Mouse (Mus musculus) Muller cell, postnatal 12 days (primary cell): ENCODE results near the gene Gabbr2.
A peak's percentile ranks its signal among the peaks of the same experiment; 100 is the strongest.
"Not testable (repeated sequence)": the region's sequence is repeated elsewhere in the genome, so short reads cannot be mapped to it uniquely, and the experiment has no call there.

Experiments used
- DNase-seq: peaks from one replicate; pipeline ENCODE4 v3.0.0-alpha.2; 2015; ENCODE audit errors: inconsistent ontology term

Gabbr2 gene

DNA sequence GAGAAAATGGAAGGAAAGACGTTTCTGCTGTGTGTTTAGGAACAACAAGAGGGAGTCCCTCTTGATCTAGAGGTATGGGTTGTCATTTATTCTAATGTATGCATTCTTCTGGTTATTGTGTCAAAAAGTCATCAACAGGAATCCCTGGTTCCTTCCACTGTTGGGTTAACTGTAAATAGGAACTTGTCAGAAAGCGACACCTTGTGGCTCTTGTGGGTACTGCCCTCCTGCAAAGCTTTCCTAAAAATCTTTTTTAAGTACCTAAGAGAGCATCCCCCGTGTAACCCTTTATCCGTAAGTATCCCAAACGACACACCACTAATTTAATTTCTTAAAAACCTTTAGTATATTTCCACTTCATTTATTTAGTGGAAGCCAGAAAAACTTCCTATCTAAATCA lies 334.6 kb downstream of the Gabbr2 start:
- peak; percentile 53 for DNase-seq

DNA sequence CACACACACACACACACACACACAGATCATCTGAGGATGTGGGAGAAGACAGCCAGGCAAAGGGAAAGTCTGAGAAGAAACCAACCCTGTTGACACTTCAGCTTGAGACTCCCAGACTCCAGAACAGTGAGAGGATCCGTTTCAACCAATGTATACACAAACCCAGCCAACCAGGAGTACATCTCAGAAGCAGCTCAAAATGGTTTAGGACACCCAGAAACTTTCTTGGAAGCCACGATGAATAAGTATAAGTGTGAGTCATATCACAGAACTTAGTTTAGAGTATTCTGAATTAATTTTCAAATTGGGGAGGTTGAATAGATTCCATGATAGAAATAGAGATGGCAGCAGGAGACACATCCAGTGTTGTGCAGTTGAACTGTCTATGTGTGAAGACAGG lies 335.7 kb downstream of the Gabbr2 start:
- no peak for DNase-seq

DNA sequence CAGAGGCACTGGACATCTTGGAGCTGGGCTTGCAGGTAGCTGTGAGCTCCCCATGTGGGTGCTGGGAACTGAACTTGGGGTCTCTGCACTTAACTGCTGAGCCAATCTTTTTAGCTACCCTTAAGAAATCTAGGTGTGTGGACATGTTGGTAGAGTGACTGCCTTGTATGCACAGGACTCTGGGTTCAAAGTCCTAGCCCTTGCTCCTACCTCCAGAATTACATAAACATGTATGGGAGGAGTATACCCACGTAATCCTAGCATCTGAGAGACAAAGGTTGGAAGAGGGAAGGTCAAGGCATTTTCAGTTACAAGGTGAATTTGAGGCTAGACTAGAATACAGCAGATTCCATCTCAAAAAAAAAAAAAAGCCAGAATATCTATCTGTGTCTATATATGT lies 336.4 kb downstream of the Gabbr2 start:
- DNase-seq: no peak

DNA sequence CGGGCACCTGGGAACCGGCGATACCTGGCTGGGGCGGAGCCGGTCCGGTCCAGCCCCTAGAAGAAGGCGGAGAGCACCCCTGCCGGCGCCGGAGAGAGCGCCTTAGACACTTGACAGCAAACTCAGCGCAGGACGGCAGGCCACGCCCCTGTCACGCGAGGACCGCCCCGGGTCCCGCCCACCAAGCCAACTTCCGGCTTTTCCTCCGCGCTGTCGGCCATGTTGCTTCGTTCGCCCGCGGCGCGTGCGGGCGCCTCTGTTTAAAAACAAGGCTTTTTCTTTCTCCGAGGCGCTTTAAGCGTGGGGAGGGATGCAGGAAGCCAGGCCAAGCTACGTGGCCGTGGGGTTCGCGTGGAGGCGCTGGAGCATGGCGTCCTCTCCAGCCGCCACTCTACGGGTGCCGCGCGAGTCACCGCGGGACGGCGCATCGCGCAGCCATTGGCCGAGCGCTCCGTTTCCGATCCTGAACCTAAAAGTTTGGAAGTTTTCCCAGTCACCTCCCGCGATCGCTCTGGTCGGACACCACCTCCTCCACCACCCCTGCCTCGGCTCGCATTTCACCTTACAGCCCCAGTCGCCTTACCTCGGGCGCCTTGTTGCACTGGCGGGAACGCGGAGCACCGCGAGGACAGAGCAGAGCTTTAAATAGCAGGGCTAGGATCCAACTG lies 341.5 kb downstream of the Gabbr2 start, which contains the start of gene Tbc1d2:
Gene Tbc1d2 (minus strand): TSS at position 124 of the 668 bp plus-strand sequence.
- peak; percentile 94 for DNase-seq

DNA sequence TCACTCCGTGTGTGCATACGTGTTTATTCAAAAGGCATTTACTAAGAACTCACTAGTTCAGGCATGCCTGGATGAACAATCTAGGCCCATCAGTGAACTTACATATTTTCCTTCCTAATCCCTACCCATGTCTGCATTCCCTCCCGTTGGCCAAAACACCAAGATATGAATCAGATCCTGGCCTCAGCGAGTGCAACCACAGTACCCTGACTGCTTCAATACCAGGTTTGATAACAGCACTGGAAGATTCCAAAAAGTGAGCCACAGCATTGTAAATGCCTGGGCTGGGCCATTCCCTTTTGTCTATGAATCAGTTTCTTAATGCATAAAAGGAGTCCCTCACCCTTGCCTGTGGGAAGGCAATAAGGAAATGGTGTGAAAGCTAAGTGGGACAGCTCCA lies 342.5 kb downstream of the Gabbr2 start:
- peak; percentile 21 for DNase-seq

DNA sequence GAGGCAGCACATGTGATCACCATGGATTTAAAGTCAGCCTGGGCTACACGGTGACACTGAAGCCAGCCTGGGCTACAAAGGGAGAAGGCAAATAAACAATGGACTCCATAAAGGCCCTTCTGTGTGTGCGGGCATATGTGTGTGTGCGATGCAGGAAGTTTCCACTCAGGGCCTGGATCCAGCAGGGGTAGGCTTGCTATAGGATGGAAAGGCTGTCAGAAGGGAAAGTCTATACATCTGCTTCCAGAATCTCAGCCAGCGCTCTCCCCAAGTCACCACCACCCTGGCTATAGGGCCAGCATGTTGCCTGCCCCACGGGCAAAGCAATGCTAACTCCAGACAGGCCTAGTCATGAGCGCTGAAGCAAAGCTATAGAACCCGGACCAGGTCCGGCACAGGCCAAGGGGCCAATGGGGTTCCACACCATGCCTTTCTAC lies 348.0 kb downstream of the Gabbr2 start:
- no peak for DNase-seq

DNA sequence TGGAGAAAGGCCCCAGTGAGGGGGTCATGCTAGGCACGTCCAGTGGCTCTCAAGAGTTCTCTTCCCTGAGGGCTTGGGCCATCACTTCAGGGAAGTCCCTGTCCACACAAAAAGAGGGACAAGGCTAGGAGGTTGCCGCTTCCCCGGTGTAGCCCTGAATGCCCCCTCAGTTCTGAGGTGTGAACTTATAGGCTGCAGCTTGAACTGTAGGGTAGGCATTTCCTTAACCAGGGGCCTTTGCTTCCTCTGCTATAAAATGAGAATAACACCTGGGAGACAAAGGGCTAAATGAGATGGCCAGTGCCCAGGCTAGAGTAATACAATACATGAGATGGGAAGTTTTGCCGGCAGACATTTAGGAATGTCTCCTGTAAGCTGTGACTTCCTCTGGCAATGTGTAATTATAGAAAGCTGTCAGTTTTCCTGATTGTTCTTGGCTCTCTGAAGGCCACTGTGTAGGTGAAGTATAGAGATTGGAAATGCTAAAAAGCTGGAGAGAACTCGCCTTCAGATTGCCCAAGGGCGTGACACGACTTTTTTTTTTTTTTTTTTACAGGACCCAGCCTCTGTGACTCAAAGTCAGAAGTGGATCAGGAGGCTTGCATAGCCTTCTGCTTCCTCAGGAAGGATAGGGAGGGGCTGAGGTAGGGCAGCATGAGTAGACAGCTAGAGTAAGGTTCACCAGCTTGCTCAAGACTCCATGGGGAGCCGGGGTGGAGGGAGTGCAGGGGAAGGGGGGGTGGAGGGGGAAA lies 348.6 kb downstream of the Gabbr2 start:
- no peak for DNase-seq

DNA sequence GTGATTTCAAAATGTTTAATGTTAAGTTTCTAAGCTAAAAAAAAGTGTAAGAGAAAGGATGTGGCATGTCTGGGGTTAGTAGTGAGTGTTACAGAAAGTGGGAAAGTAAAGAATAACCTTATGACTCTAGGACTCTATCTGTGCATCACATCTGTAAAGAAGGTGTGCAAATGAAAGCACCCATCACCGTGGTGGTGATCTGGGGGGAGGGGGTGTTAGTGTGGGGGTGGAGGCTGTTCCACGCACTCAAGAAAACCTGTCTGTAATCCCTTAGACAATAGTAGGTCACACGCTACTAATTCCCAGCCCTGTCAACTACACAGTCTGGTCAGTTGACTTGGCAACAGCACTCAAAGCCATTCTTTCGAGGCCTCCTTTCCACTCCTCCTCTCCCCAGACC lies 350.4 kb downstream of the Gabbr2 start:
- DNase-seq: no peak

DNA sequence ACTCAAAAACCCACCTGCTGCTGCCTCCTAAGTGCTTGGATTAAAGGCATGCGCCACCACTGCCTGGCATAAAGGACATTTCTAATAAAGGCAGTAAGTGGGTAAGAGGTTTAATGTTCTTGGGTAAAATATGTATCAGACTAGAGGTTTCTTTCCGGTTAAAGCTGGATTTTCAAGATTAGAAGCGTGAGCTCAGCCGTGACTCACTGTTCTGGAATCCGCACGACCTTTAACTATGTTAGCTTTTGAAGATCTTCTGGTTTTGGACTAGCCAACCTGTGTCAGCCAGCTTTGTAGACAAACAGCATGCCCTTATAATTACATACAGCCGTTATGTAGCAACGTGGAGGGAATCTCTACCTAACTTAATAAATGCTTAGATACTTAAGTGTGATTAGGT lies 351.8 kb downstream of the Gabbr2 start:
- DNase-seq: no peak

DNA sequence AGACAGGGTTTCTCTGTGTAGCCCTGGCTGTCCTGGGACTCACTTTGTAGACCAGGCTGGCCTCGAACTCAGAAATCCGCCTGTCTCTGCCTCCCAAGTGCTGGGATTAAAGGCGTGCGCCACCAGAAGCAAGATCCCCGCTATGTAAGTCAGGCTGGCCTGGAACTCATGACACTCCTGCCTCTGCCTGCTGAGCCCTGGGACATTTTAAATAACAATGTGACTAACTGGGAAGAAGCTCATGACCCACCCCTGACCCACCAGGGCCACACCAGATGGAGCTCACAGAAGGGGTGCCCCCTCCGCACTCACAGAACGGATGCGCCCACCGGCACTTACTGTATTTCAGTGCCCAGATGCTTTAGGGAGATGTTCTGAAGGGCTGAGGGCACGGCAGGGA lies 354.4 kb downstream of the Gabbr2 start:
- DNase-seq: not testable (repeated sequence)

DNA sequence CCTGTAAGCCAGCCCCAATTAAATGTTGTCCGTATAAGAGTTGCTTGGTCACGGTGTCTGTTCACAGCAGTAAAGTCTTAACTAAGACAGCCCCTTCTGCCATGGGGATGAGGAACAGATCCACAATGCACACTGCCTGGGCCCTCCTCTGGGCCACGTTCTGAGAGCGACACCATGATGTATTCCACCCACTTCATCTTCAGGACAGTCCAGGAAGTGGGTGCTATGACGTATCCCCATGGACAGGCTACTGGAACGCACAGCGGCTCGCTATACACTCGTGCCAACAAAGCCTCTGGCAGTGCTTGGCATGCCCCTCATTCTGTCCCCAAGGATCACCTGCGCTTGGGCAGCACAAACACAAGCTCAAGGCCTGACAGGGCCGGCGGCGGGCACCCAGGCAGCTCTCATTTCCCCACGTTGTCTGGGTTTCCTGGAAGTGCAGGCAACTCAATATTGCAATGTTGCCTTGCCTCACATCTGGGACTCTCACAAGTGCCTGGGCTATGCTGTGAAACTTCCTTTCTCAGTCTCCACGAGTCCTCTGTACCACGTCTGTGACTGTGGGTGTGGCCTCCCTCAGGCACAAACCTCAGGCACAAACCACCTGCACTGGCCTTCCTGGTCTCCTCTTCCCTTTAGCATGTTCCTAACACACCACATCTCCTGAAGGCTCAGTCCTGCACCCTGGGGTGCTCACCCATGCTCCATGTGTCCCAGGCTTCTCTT lies 355.8 kb downstream of the Gabbr2 start:
- DNase-seq: no peak

DNA sequence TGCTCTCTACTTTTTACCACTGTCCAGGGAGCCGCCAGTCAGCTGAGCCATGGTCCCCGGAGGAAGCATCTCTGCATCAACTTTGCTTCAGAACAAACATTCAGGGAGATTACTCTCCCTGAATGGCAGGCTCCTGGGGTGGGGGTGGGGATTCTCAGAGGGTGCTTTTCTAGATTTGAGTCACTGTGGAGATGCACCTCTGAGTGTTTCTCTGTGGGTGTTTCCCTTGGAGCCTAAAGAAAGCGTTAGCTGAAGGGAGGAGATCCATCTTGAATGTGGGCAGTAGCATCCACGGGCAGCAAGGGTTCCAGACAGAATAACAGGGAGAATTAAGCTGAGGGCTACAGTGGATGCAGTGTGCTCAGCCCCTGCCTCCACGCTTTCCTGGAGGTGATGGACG lies 356.8 kb downstream of the Gabbr2 start:
- no peak for DNase-seq

DNA sequence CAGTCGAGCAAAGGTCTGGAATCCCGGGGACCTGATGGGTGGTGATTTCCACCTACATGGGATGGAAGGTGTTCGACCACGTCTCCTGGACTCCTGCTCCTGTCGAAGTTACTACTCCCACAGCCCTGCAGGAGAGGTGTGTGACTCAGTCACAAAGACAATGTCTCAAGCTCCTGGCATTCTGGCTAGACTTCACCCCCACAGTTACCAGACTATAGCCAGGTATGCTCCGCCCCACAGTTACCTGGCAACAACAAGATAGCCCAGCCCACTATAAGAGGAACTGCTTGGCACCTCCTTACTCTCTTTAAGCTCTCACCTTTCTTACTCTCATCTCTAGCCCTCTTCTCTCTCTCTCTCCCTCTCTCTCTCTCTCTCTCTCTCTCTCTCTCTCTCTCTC lies 358.1 kb downstream of the Gabbr2 start:
- DNase-seq: not testable (repeated sequence)

DNA sequence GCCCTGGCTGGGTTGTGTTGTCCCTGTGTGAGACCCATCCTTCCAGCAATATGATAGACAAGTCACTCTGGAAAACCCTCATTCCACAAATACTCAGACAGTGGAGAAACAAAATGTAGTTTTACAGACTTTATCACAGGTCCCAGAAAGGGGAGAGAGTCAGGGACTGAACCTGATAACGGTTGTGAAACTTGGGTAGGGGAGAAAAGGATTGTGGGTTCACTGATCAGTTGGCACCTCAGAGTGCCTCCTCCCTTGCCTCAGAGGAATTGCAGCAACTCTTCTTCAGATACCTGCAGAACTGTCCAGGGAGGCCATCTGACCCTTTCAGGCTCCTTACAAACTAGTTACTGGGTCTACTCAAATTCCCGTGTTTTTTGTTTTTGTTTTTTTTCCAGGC lies 359.2 kb downstream of the Gabbr2 start:
- no peak for DNase-seq

DNA sequence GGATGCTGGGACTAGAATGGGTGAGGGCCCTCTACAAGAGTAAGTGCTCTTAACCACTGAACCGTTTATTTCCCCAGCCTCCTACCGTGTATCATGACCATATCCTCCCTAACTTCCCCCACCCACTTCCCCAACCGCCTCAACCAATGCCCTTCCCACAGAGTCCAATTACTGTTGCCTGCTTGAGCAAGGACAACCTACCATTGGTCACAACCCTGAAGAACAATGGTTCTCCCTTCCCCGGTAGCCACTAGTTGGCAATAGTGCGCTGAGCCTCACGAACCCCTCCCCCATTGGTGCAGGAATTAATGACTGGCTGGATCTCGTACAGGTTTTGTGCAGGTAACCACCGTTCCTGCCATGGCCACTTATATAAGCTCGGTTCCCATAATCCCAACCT lies 361.3 kb downstream of the Gabbr2 start:
- no peak for DNase-seq

DNA sequence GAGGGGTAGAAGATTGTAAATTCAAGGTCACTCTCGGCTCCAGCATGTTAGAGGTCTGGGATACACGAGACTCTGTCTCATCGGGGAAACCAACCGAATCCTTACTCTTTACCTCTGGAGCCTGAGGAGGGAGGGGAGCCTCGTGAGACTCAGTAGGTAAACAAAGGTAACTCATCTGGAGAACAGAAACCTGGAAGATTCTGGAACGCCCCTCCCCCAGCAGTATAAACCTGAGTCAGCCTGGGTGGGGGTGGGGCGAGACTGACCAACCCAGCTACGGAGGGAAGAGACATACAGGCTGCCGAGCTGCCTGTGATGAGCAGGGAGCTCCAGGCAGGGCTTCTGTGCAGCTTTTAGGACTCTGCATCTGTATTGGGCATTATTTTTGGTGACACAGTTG lies 362.8 kb downstream of the Gabbr2 start:
- DNase-seq: no peak

DNA sequence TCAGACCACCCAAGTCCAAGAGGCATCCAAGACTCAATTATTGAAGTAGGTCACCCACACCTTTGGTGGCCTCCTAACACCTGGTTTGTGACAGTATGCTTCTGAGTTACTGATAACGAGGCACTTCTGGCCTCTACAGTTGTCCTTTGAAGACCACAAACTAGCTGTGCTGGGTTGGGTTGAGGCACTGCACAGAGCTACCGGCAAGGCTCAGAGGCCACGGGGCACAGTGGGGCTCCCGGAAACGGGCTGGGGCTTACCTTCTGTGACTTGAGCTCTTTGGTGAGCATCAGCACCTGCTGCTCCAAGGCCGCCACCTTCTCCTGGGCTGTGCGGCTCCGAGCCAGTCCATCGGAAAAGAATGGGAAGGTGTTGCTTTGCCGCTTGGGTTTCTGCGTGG lies 363.6 kb downstream of the Gabbr2 start:
- no peak for DNase-seq

DNA sequence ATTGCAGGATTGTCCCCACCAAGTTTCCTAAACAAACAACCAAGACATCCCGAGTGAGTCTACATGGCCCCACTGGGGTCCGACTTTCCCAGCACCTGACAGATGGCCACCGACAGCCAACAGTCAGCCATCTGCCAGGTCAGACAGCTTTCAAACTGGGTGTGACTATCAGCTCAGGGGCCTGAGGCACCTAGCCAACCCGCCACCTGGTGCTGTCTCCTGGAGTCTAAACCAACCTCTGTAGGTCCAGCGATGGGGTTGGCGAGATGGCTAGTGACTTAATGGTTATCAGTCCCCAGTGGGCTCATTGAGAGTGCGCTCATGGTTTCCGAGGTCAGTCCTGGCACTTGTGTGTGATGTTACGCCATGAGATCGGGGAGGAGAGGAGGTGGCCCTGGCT lies 366.6 kb downstream of the Gabbr2 start:
- DNase-seq: no peak

DNA sequence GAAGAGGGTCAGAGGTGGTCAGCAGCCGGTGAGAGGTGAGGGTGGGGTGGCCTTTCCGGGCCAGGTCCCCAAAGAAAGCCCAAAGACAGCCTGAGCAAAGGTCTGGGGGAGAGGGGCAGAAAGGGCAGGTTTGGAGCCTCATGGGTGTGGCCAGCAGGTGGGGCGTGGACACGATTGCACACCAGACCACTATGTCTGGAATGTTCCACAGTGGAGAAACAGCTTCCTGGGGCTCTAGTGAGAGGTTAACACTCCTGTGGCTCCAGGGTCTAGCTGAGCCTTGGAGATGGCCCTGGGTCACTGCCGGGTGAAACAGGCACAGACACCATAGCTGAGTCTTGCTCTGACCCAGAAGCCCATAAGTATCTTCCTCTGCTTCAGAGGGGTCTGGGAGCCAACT lies 368.7 kb downstream of the Gabbr2 start:
- no peak for DNase-seq

DNA sequence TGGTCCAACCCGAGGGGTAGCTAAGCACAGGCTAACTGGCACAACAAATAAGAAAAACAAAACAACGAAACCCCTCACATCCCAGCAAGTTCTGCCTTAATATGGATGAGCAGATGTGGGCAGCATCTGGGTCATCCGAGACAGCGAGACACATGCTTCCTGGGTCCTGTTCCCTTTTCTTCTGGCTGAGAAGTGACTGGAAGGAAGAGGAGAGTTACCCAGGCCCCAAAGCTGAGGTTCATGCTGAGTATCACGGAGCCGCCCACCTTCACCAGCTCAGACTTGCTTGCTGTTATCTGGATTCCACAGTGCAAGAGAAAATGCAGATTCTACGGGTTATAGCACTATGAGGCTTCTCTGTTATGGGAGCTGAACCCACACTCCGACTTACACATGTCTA lies 370.7 kb downstream of the Gabbr2 start:
- no peak for DNase-seq

DNA sequence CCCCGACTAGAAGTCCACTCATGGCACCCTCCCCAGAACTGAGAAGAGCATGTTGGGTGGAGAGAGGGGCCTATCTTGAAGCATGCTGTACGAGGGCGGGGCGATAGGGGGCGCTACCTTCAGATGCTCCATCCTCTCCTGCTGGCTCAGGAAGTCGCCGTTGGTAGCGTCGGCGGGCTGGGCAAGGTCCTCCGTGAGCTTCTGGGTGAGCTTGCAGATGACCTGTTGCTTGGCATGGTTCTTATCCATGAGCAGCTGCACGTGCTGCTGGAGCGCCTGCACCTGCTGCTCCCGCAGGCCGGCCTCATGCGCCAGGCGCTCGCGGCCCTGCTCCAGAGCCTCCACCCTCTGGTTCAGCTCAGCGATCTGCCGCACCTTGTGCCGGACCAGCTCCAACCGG lies 371.3 kb downstream of the Gabbr2 start:
- DNase-seq: no peak

DNA sequence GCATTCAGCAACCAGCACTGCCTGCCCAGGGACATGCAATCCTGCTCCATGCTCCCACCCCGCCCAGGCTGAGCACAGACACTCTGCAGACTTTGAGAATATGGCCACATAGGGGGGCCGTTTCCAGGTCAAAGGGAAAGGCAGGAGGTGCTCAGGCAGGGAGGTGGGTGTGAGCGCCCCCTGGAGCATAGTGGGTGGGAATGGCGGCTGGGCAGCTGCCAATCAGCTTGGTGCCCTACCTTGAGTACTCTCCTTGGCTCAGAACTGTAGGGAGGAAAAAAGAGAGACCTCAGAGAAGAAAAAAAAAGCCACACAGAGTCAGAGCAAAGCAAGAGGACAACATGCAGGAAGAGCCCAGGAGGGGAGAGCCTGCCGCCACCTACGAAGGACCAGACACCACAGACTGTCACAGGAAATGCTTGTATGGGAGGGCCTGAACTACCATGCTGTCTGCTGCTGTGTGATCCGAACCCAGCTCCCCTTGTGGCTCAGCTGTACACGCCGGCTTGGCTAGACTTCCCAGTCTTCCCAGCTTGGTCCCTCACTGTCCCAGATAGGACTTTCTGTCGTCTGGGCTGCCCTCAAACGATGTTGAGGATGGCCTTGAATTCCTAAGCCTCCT lies 373.4 kb downstream of the Gabbr2 start:
- DNase-seq: no peak
